Mouse (Mus musculus) ZHBTc4 (cell line): ENCODE measurements at regions not wholly inside any gene's neighbourhood (a gene's known extent, or its start where the extent isn't known, plus 50 kb on each side); places are given as distances from the start of the nearest gene placed in this dataset.
"Not testable (repeated sequence)": the region's sequence is repeated elsewhere in the genome, so short reads cannot be mapped to it uniquely, and the experiment has no call there.

Experiments
- DNase-seq: peaks from one replicate; pipeline ENCODE4 v3.0.0-alpha.2; 2011; ENCODE audit warnings: low read depth, low spot score

- DNase-seq, result no peak
These were observed 209.5 kb downstream of the Tbl1xr1 start for GRCm38 (mm10) chr3:22285904-22286303.

- DNase-seq, result peak; percentile 65
These were observed 217.0 kb downstream of the Tbl1xr1 start for GRCm38 (mm10) chr3:22293466-22293865.

GRCm38 (mm10) chr3:22294081-22294480 is 217.6 kb downstream of the Tbl1xr1 start:
- DNase-seq, result peak; percentile 86

- DNase-seq, result peak; percentile 60
These were observed 220.5 kb downstream of the Tbl1xr1 start for GRCm38 (mm10) chr3:22296925-22297324.

- peak; percentile 95 for DNase-seq
These were observed 221.4 kb downstream of the Tbl1xr1 start for GRCm38 (mm10) chr3:22297831-22298230.

GRCm38 (mm10) chr3:22300553-22300952 is 224.1 kb downstream of the Tbl1xr1 start:
- DNase-seq, result no peak

GRCm38 (mm10) chr3:22301991-22302517 is 225.6 kb downstream of the Tbl1xr1 start:
- no peak for DNase-seq

GRCm38 (mm10) chr3:22304145-22304544 is 227.7 kb downstream of the Tbl1xr1 start:
- no peak for DNase-seq

- DNase-seq, result peak; percentile 69
These were observed 230.2 kb downstream of the Tbl1xr1 start for GRCm38 (mm10) chr3:22306624-22307023.

GRCm38 (mm10) chr3:22308962-22309361 is 232.5 kb downstream of the Tbl1xr1 start:
- DNase-seq, result peak; percentile 78

- DNase-seq, result no peak
These were observed 240.2 kb downstream of the Tbl1xr1 start for GRCm38 (mm10) chr3:22316466-22317185.

- DNase-seq, result not testable (repeated sequence)
These were observed 244.0 kb downstream of the Tbl1xr1 start for GRCm38 (mm10) chr3:22320425-22320824.

- no peak for DNase-seq
These were observed 254.8 kb downstream of the Tbl1xr1 start for GRCm38 (mm10) chr3:22331240-22331639.
